Mouse (Mus musculus): Measurements from ENCODE around the gene Cdc37.

DNA sequence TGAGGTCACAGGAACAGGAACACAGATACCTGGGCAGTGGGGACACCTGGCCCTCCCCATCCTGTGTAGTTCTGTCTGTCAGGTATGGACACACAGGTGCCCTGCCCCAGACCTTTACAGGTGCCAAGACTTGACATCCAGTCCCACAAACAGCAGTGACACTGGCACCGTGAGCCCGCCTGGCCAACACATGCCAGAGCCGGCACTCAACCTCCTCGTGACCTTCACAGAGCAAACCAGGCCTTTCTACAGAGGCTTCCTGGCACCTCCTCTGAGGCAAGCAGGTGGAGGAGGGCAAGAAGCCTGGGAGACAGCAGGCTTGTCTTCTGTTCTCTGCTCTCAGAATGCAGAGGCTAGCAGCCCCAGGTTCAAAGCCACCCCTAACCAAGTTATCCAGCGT is 35.7 kb upstream of the Cdc37 start:
- TF ChIP-seq CTCF (IDR thresholded peaks at IDR 0.05; ENCODE audit: control insufficient read depth, insufficient read depth, low read length): no peak
- no peak for TF ChIP-seq POLR2A (IDR thresholded peaks at IDR 0.05; ENCODE audit: borderline replicate concordance, control insufficient read depth, low read depth, low read length)
